Mouse (Mus musculus) thymus, postnatal 25 days (tissue): ENCODE measurements at regions not wholly inside any gene's neighbourhood (a gene's known extent, or its start where the extent isn't known, plus 50 kb on each side); places are given as distances from the start of the nearest gene placed in this dataset.

Experiments used
- DNase-seq: peaks from one replicate; pipeline ENCODE4 v3.0.0; 2022

- no peak for DNase-seq
These were observed 131.6 kb upstream of the Nfe2l3 start for GRCm38 (mm10) chr6:51300694-51301417.

GRCm38 (mm10) chr6:51301831-51302230, 130.6 kb upstream of the Nfe2l3 start:
- no peak for DNase-seq

- no peak for DNase-seq
These were observed 130.2 kb upstream of the Nfe2l3 start for GRCm38 (mm10) chr6:51302240-51302639.

GRCm38 (mm10) chr6:51318341-51318740, 114.1 kb upstream of the Nfe2l3 start:
- DNase-seq = no peak

GRCm38 (mm10) chr6:51320019-51320418, 112.5 kb upstream of the Nfe2l3 start:
- no peak for DNase-seq

- no peak for DNase-seq
These were observed 111.6 kb upstream of the Nfe2l3 start for GRCm38 (mm10) chr6:51320676-51321419.

GRCm38 (mm10) chr6:51326103-51326829, 106.2 kb upstream of the Nfe2l3 start:
- no peak for DNase-seq

GRCm38 (mm10) chr6:51329070-51329995, 103.1 kb upstream of the Nfe2l3 start:
- no peak for DNase-seq

- DNase-seq = no peak
These were observed 102.3 kb upstream of the Nfe2l3 start for GRCm38 (mm10) chr6:51330069-51330706.

- DNase-seq = no peak
These were observed 99.6 kb upstream of the Nfe2l3 start for GRCm38 (mm10) chr6:51332841-51333240.

GRCm38 (mm10) chr6:51333722-51334360, 98.6 kb upstream of the Nfe2l3 start:
- no peak for DNase-seq

GRCm38 (mm10) chr6:51335314-51335713, 97.2 kb upstream of the Nfe2l3 start:
- no peak for DNase-seq

- no peak for DNase-seq
These were observed 93.2 kb upstream of the Nfe2l3 start for GRCm38 (mm10) chr6:51339301-51339700.

GRCm38 (mm10) chr6:51347721-51348120, 84.7 kb upstream of the Nfe2l3 start:
- DNase-seq = no peak

- DNase-seq = no peak
These were observed 82.7 kb upstream of the Nfe2l3 start for GRCm38 (mm10) chr6:51349771-51350170.

GRCm38 (mm10) chr6:51355041-51355440, 77.4 kb upstream of the Nfe2l3 start:
- DNase-seq = no peak

- DNase-seq = no peak
These were observed 70.8 kb upstream of the Nfe2l3 start for GRCm38 (mm10) chr6:51361611-51362180.

- DNase-seq = peak; percentile 92
These were observed 69.8 kb upstream of the Nfe2l3 start for GRCm38 (mm10) chr6:51362475-51363226.

- no peak for DNase-seq
These were observed 67.7 kb upstream of the Nfe2l3 start for GRCm38 (mm10) chr6:51364776-51365175.

GRCm38 (mm10) chr6:51369771-51370170, 62.7 kb upstream of the Nfe2l3 start:
- DNase-seq = no peak
